Mouse (Mus musculus): Measurements from ENCODE around the gene Cdk1. TPM values are rescaled to one million over a fixed set of nuclear protein-coding genes. Genes with fewer than 3 reads are reported as not detected.
A peak's percentile ranks its signal among the peaks of the same experiment; 100 is the strongest.

Gene Cdk1
- total RNA-seq, 2 experiments from 2014 or later, result 21.1 to 82.0 TPM

- ATAC-seq (replicated peaks; ENCODE audit: low FRiP score, poor library complexity, severe bottlenecking), result no peak
Measured at GRCm38 (mm10) chr10:69351071-69351841, 1.5 kb downstream of the Cdk1 start.

- ATAC-seq (replicated peaks; ENCODE audit: low FRiP score, poor library complexity, severe bottlenecking), result no peak
Measured at GRCm38 (mm10) chr10:69348206-69348605, 4.5 kb downstream of the Cdk1 start.

- ATAC-seq (replicated peaks; ENCODE audit: low FRiP score, poor library complexity, severe bottlenecking), result no peak
Measured at GRCm38 (mm10) chr10:69342328-69342727, 10.4 kb downstream of the Cdk1 start.

GRCm38 (mm10) chr10:69341570-69342227, 11.0 kb downstream of the Cdk1 start:
- no peak for ATAC-seq (replicated peaks; ENCODE audit: low FRiP score, poor library complexity, severe bottlenecking)

- ATAC-seq (replicated peaks; ENCODE audit: low FRiP score, poor library complexity, severe bottlenecking), result no peak
Measured at GRCm38 (mm10) chr10:69340001-69340400, 12.7 kb downstream of the Cdk1 start.

DNA sequence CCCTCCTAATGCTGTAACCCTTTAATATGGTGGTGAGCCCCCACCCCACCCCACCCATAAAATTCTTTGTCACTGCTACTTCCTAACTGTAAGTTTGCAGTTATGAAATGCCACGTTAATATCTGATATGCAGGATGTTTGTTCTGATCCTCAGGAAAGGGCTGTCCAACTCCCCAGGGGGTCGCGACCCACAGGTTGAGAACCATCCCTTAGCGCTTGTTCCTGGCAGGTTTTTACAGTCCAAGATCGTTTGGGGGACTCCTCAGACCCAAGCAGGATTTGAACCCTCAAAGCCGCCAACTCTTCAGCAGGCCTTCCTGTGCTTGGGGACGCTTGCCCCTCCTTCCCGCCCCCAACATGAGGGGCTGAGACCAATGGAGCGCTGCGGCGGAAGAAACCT, 16.5 kb downstream of the Cdk1 start:
- no peak for ATAC-seq (replicated peaks; ENCODE audit: low FRiP score, poor library complexity, severe bottlenecking)

DNA sequence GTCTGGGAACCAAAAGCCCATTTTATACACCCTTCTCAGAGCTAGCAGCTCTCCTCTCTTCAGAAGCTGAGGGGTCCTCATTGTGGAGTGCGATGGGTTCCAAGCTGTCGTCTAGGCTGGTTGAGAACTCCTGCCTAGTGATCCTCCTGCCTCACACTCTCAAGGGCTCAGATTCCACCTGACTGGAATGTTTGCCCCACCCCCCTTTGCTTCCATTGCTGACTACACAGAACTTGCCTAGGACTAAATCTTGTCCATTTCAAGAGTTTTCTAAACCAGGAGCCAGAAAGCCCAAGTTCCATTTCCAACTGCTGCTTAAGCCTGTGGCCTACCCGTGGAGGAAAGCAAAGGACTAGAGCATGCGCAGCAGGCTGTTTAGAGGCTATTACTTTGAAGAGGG, 17.1 kb downstream of the Cdk1 start:
- no peak for ATAC-seq (replicated peaks; ENCODE audit: low FRiP score, poor library complexity, severe bottlenecking)

- ATAC-seq (replicated peaks; ENCODE audit: low FRiP score, poor library complexity, severe bottlenecking), result no peak
Measured at GRCm38 (mm10) chr10:69335195-69335536, 17.6 kb downstream of the Cdk1 start.

GRCm38 (mm10) chr10:69334271-69335194, 18.2 kb downstream of the Cdk1 start:
- ATAC-seq (replicated peaks; ENCODE audit: low FRiP score, poor library complexity, severe bottlenecking), result no peak

GRCm38 (mm10) chr10:69333212-69333611, 19.5 kb downstream of the Cdk1 start:
- no peak for ATAC-seq (replicated peaks; ENCODE audit: low FRiP score, poor library complexity, severe bottlenecking)

GRCm38 (mm10) chr10:69331231-69331630, 21.5 kb downstream of the Cdk1 start:
- ATAC-seq (replicated peaks; ENCODE audit: low FRiP score, poor library complexity, severe bottlenecking), result no peak

DNA sequence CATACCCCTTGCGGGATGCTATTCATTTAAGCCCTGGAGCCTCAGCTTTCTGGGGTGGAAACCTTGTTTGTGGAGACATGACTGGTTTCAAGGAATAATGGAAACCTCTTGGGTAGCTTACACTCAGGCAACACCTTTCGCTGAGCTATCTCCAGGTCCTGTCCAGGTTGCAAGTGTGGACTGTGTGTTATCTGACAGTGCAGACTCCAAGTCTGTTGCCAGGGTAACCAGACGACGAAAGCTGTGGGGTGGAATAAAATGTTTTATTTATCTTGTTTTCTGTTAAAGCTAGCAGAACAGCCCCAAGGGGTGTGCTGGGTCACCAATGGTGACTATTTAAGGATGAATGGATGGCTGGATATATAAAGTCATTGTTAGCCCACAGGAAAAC, 24.1 kb downstream of the Cdk1 start:
- ATAC-seq (replicated peaks; ENCODE audit: low FRiP score, poor library complexity, severe bottlenecking), result peak; percentile 90

GRCm38 (mm10) chr10:69328029-69328655, 24.6 kb downstream of the Cdk1 start:
- ATAC-seq (replicated peaks; ENCODE audit: low FRiP score, poor library complexity, severe bottlenecking), result no peak

- no peak for ATAC-seq (replicated peaks; ENCODE audit: low FRiP score, poor library complexity, severe bottlenecking)
Measured at GRCm38 (mm10) chr10:69327362-69327761, 25.4 kb downstream of the Cdk1 start.

- no peak for ATAC-seq (replicated peaks; ENCODE audit: low FRiP score, poor library complexity, severe bottlenecking)
Measured at GRCm38 (mm10) chr10:69326433-69326832, 26.3 kb downstream of the Cdk1 start.

GRCm38 (mm10) chr10:69324816-69325215, 27.9 kb downstream of the Cdk1 start:
- no peak for ATAC-seq (replicated peaks; ENCODE audit: low FRiP score, poor library complexity, severe bottlenecking)

- no peak for ATAC-seq (replicated peaks; ENCODE audit: low FRiP score, poor library complexity, severe bottlenecking)
Measured at GRCm38 (mm10) chr10:69323986-69324385, 28.8 kb downstream of the Cdk1 start.

DNA sequence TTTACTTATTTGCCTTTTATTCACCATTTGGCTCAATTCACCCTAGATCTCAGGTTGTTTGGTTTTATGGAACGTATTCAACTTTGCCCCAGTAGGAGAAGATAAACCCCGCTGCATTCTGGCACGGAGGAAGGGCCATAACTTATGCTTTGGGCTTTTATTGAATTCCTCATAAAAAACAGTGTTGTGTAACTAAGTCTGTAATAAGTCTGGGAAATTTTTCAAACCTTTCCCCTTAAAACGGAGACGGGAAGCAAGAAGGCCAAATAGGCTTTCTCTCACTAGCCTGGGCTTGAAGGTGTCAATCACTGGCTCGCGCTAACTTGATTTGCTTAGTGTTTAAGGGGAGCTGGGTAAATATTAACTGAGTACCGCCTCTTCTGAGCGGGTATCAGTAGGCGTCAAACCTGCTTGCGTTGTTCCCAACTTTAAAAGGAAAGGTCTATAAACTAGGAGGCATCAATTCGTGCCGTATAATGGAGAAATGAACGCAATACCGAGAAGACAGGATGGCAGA, 31.2 kb downstream of the Cdk1 start:
- ATAC-seq (replicated peaks; ENCODE audit: low FRiP score, poor library complexity, severe bottlenecking), result no peak

GRCm38 (mm10) chr10:69320667-69321518, 31.8 kb downstream of the Cdk1 start:
- peak; percentile 57; the same call in 1 of the 2 replicates for ATAC-seq (replicated peaks; ENCODE audit: low FRiP score, poor library complexity, severe bottlenecking)

Measured in erythroblast, adult 5-6 weeks (primary cell).